Mouse (Mus musculus) induced T-regulatory cell, adult 2 months (primary cell): ENCODE data around the gene Mast1.
A peak's percentile ranks its signal among the peaks of the same experiment; 100 is the strongest.
"Not testable (repeated sequence)": the region's sequence is repeated elsewhere in the genome, so short reads cannot be mapped to it uniquely, and the experiment has no call there.

Experiments
- DNase-seq: peaks from one replicate; pipeline ENCODE4 v3.0.0-alpha.2; 2012; ENCODE audit warnings: low read depth

The Mast1 gene

GRCm38 (mm10) chr8:84909162-84909767 lies 27.9 kb downstream of the Mast1 start:
- DNase-seq = no peak

GRCm38 (mm10) chr8:84908421-84909161 lies 28.6 kb downstream of the Mast1 start, which contains the start of gene Dnase2a:
TSS of gene Dnase2a (plus strand) at chr8:84908560.
- peak; percentile 97 for DNase-seq

GRCm38 (mm10) chr8:84907979-84908378 lies 29.2 kb downstream of the Mast1 start:
- DNase-seq = not testable (repeated sequence)

- no peak for DNase-seq
These were observed 29.7 kb downstream of the Mast1 start for GRCm38 (mm10) chr8:84907493-84907892.

- DNase-seq = no peak
These were observed 30.1 kb downstream of the Mast1 start for GRCm38 (mm10) chr8:84907037-84907436.

- peak; percentile 26 for DNase-seq
These were observed 32.8 kb downstream of the Mast1 start for GRCm38 (mm10) chr8:84904351-84904750.

GRCm38 (mm10) chr8:84902920-84903661 lies 34.1 kb downstream of the Mast1 start:
- peak; percentile 90 for DNase-seq

- no peak for DNase-seq
These were observed 34.7 kb downstream of the Mast1 start for GRCm38 (mm10) chr8:84902367-84902919.

GRCm38 (mm10) chr8:84901752-84902151 lies 35.4 kb downstream of the Mast1 start, which contains the start of gene Klf1:
TSS of gene Klf1 (plus strand) at chr8:84901928.
- DNase-seq = no peak

- no peak for DNase-seq
These were observed 36.1 kb downstream of the Mast1 start for GRCm38 (mm10) chr8:84901071-84901470.

GRCm38 (mm10) chr8:84895963-84896362 lies 41.2 kb downstream of the Mast1 start:
- no peak for DNase-seq

- DNase-seq = peak; percentile 95
These were observed 43.4 kb downstream of the Mast1 start, which contains the start of gene Gcdh for GRCm38 (mm10) chr8:84893709-84894134. TSS of gene Gcdh (minus strand) at chr8:84893921.

- DNase-seq = no peak
These were observed 44.0 kb downstream of the Mast1 start for GRCm38 (mm10) chr8:84892993-84893708.

GRCm38 (mm10) chr8:84889141-84889540 lies 48.0 kb downstream of the Mast1 start:
- no peak for DNase-seq

- no peak for DNase-seq
These were observed 48.9 kb downstream of the Mast1 start for GRCm38 (mm10) chr8:84888280-84888679.

GRCm38 (mm10) chr8:84884728-84885127 lies 52.4 kb downstream of the Mast1 start:
- DNase-seq = no peak

GRCm38 (mm10) chr8:84878915-84879314 lies 58.2 kb downstream of the Mast1 start:
- DNase-seq = no peak

- DNase-seq = no peak
These were observed 59.7 kb downstream of the Mast1 start for GRCm38 (mm10) chr8:84877297-84878035.

GRCm38 (mm10) chr8:84874339-84874738 lies 62.8 kb downstream of the Mast1 start:
- no peak for DNase-seq

- DNase-seq = peak; percentile 31
These were observed 64.1 kb downstream of the Mast1 start for GRCm38 (mm10) chr8:84873016-84873415.
